8 mouse cellular contexts compared by ENCODE assay signal in the genomic region with DNA sequence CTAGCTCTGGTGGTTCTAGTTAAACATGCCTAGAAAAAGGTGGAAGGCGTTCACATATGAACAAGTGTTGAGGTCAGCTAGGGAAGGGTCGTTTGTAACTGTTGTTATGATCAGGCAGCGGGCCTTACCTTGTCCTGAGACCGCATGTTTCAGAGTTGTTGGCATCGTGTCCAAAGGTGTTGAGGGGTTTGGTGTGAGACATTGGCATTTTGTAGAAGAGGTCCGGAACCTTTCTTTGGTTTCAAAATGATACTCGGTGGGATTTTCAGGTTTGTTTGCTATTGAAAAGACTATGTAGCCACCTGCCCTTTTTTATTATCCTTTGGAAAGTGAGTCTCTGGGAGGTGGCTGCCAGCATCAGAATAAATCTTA. TPM values are rescaled to one million over a fixed set of nuclear protein-coding genes. Genes with fewer than 3 reads are reported as not detected.
DNase-seq lines count a peak whose midpoint lies in the region; ATAC-seq and TF ChIP-seq lines count a peak whose summit lies in the region.

No protein-coding gene starts in this region.

- peak; percentile 55 for DNase-seq in cerebellum, adult 9-11 months
- DNase-seq in cerebellum, postnatal 4 days (ENCODE audit: low spot score in 2 of 2): no peak
- DNase-seq in liver, adult 2 months (ENCODE audit: extremely low read depth, low read depth, low spot score): no peak
- DNase-seq in liver: no peak
- no peak for DNase-seq in yolk sac, embryonic 10.5 days (ENCODE audit: low spot score)
- DNase-seq in right cerebral cortex, postnatal 14 days: no peak

- no peaks in the 10 kb centered on the region for H3K9me3 ChIP-seq in intestine, embryonic 15.5 days
- no peaks in the 10 kb centered on the region for H3K9me3 ChIP-seq in neural tube, embryonic 14.5 days (ENCODE audit: control insufficient read depth, low read length)

- H3K27me3 ChIP-seq in liver, adult 2 months (ENCODE audit: control insufficient read depth, insufficient read depth, low read length): no peaks in the 10 kb centered on the region
- no peaks in the 10 kb centered on the region for H3K27me3 ChIP-seq in intestine, embryonic 15.5 days (replicated peaks)
- peaks cover 8% of the 10 kb centered on the region for H3K27me3 ChIP-seq in neural tube, embryonic 14.5 days (ENCODE audit: control insufficient read depth, insufficient read depth, low read length)

- no peak for TF ChIP-seq POLR2A in liver, adult 2 months (IDR thresholded peaks at IDR 0.05; ENCODE audit: extremely low read depth, insufficient read depth, low read length)

- no peak for TF ChIP-seq CTCF in liver, adult 2 months (IDR thresholded peaks at IDR 0.05; ENCODE audit: low read depth, low read length)

- H3K4me2 ChIP-seq in intestine, embryonic 15.5 days (replicated peaks): peak overlapping the region; percentile 96
- H3K4me2 ChIP-seq in neural tube, embryonic 14.5 days (ENCODE audit: low read depth, low read length): peak overlapping the region; percentile 97; the same call in 1 of the 2 replicates

- H3K79me2 ChIP-seq in liver, adult 2 months (ENCODE audit: control insufficient read depth, insufficient read depth, low read length): peaks cover 60% of the 10 kb centered on the region

- peaks cover 27% of the 10 kb centered on the region for H3K4me1 ChIP-seq in liver, adult 2 months (ENCODE audit: control insufficient read depth, insufficient read depth, low read length)
- peaks cover 11% of the 10 kb centered on the region; the same call in 1 of the 2 replicates for H3K4me1 ChIP-seq in intestine, embryonic 15.5 days (replicated peaks)
- H3K4me1 ChIP-seq in neural tube, embryonic 14.5 days (ENCODE audit: control insufficient read depth, insufficient read depth, low read length): peaks cover 10% of the 10 kb centered on the region

- WGBS in liver, adult 2 months: 20% methylated on average over 7 of the region's 7 CpGs
- 70% methylated on average over 7 of the region's 7 CpGs for WGBS in intestine, embryonic 15.5 days
- 60% methylated on average over 7 of the region's 7 CpGs for WGBS in neural tube, embryonic 14.5 days

- H3K4me3 ChIP-seq in liver, adult 2 months (ENCODE audit: insufficient read depth, low read depth, low read length): peak overlapping the region; percentile 90
- H3K4me3 ChIP-seq in intestine, embryonic 15.5 days (replicated peaks): peak overlapping the region; percentile 61
- H3K4me3 ChIP-seq in neural tube, embryonic 14.5 days (ENCODE audit: low read depth, low read length): no peak overlapping the region

- ATAC-seq in intestine, embryonic 15.5 days: no peak
- ATAC-seq in neural tube, embryonic 14.5 days (ENCODE audit: low read depth): no peak

- peak overlapping the region; percentile 99 for H3K9ac ChIP-seq in liver, adult 2 months (ENCODE audit: low read depth, low read length)
- H3K9ac ChIP-seq in intestine, embryonic 15.5 days: no peak overlapping the region
- H3K9ac ChIP-seq in neural tube, embryonic 14.5 days (replicated peaks; ENCODE audit: low read depth, low read length): no peak overlapping the region

- H3K36me3 ChIP-seq in liver, adult 2 months (ENCODE audit: control insufficient read depth, insufficient read depth, low read length): peaks cover 5% of the 10 kb centered on the region
- H3K36me3 ChIP-seq in intestine, embryonic 15.5 days: no peaks in the 10 kb centered on the region
- no peaks in the 10 kb centered on the region for H3K36me3 ChIP-seq in neural tube, embryonic 14.5 days (ENCODE audit: control insufficient read depth, insufficient read depth, low read length)

- H3K27ac ChIP-seq in liver, adult 2 months (replicated peaks; ENCODE audit: insufficient read depth, low read depth, low read length): peak overlapping the region; percentile 92
- H3K27ac ChIP-seq in intestine, embryonic 15.5 days: no peak overlapping the region
- H3K27ac ChIP-seq in neural tube, embryonic 14.5 days (ENCODE audit: low read depth, low read length): no peak overlapping the region

RNA-seq across cellular contexts. Expression of gene Klf9, which starts 2.0 kb away (rescaled TPM):
- total RNA-seq in liver, adult 2 months (2014; rRNA removed): 75.0 and 81.6 TPM in 2 replicates
- polyA plus RNA-seq in liver, adult 2 months (2012; rRNA removed): 32.4 and 32.7 TPM in 2 replicates
- 3.9 and 4.6 TPM in 2 replicates for polyA plus RNA-seq in intestine, embryonic 15.5 days (2015; fragmentation: Nextera tagmentation; extraction: Ambion mirVana)
- polyA plus RNA-seq in neural tube, embryonic 14.5 days (2014; fragmentation: Nextera tagmentation; extraction: Ambion mirVana): 2.2 and 2.8 TPM in 2 replicates
